Mouse (Mus musculus): Measurements from ENCODE around the gene Tmsb4x. TPM values are rescaled to one million over a fixed set of nuclear protein-coding genes. Genes with fewer than 3 reads are reported as not detected.

Gene Tmsb4x
- 525 and 794 TPM in 2 replicates for total RNA-seq (2021)
- long read RNA-seq, experiment 1, transcript Tmsb4x-201 (3 exons, 768 nt) = major isoform, 217 of 237 reads
- long read RNA-seq, experiment 1, partial matches to known transcripts = 1 of 237 reads
- long read RNA-seq, experiment 1, other reads (novel, unspliced or antisense) = 19 of 237 reads
- long read RNA-seq, experiment 2, transcript Tmsb4x-201 (3 exons, 768 nt) = major isoform, 233 of 266 reads
- long read RNA-seq, experiment 2, partial matches to known transcripts = 1 of 266 reads
- long read RNA-seq, experiment 2, other reads (novel, unspliced or antisense) = 31 of 266 reads

- DNase-seq = peak; percentile 88
Observed at GRCm38 (mm10) chrX:167208978-167209754, at the start of gene Tmsb4x. Gene Tmsb4x, minus strand, starts transcription at chrX:167209315.

GRCm38 (mm10) chrX:167241736-167242135 is 32.6 kb upstream of the Tmsb4x start:
- peak; percentile 13 for DNase-seq

- no peak for DNase-seq
Observed at GRCm38 (mm10) chrX:167239293-167239921, 30.3 kb upstream of the Tmsb4x start.

GRCm38 (mm10) chrX:167233104-167233687 is 24.1 kb upstream of the Tmsb4x start:
- DNase-seq = peak; percentile 75

- DNase-seq = no peak
Observed at GRCm38 (mm10) chrX:167231150-167231549, 22.0 kb upstream of the Tmsb4x start.

- no peak for DNase-seq
Observed at GRCm38 (mm10) chrX:167229819-167230218, 20.7 kb upstream of the Tmsb4x start.

GRCm38 (mm10) chrX:167229206-167229605 is 20.1 kb upstream of the Tmsb4x start:
- DNase-seq = peak; percentile 86

GRCm38 (mm10) chrX:167227756-167228155 is 18.6 kb upstream of the Tmsb4x start:
- no peak for DNase-seq

GRCm38 (mm10) chrX:167227138-167227537 is 18.0 kb upstream of the Tmsb4x start:
- DNase-seq = peak; percentile 14

GRCm38 (mm10) chrX:167226570-167226969 is 17.5 kb upstream of the Tmsb4x start:
- no peak for DNase-seq

- DNase-seq = peak; percentile 58
Observed at GRCm38 (mm10) chrX:167212707-167213106, 3.6 kb upstream of the Tmsb4x start.

- no peak for DNase-seq
Observed at GRCm38 (mm10) chrX:167211871-167212555, 2.9 kb upstream of the Tmsb4x start.

GRCm38 (mm10) chrX:167210319-167210728 is 1.2 kb upstream of the Tmsb4x start:
- DNase-seq = no peak

- DNase-seq = no peak
Observed at GRCm38 (mm10) chrX:167209828-167210227, 713 bp upstream of the Tmsb4x start.

GRCm38 (mm10) chrX:167208506-167208820 is 652 bp downstream of the Tmsb4x start:
- DNase-seq = peak; percentile 31

GRCm38 (mm10) chrX:167207741-167208505 is 1.2 kb downstream of the Tmsb4x start:
- peak; percentile 46 for DNase-seq

- DNase-seq = no peak
Observed at GRCm38 (mm10) chrX:167205813-167206520, 3.1 kb downstream of the Tmsb4x start.

- DNase-seq = no peak
Observed at GRCm38 (mm10) chrX:167201365-167201764, 7.8 kb downstream of the Tmsb4x start.

GRCm38 (mm10) chrX:167195228-167195649 is 13.9 kb downstream of the Tmsb4x start:
- DNase-seq = no peak

GRCm38 (mm10) chrX:167186306-167186705 is 22.8 kb downstream of the Tmsb4x start:
- no peak for DNase-seq

- no peak for DNase-seq
Observed at GRCm38 (mm10) chrX:167183535-167183934, 25.6 kb downstream of the Tmsb4x start.

All from adrenal gland, postnatal 14 days (tissue).